ENCODE assay signal across 12 mouse cellular contexts in genomic region chr11:17000353-17001334, GRCm38 (mm10). TPM values are rescaled to one million over a fixed set of nuclear protein-coding genes. Genes with fewer than 3 reads are reported as not detected.
DNase-seq lines count a peak whose midpoint lies in the region; ATAC-seq and TF ChIP-seq lines count a peak whose summit lies in the region.
"Had no signal": no experiment of that assay in that cellular context is flagged by ENCODE, and none has a peak within 500 bp of the region (broad histone marks: within the 10 kb centered on the region; RNA-seq: fewer than 3 reads in every experiment).

No protein-coding gene starts in this region.

- H3K4me3 ChIP-seq in kidney, postnatal 0 days (replicated peaks; ENCODE audit: low read depth, low read length), result no peak overlapping the region
- H3K4me3 ChIP-seq in kidney, embryonic 15.5 days (replicated peaks), result no peak overlapping the region
- H3K4me3 ChIP-seq in CH12.LX (replicated peaks in 1 of 3; ENCODE audit: low read depth in 2 of 3, low read length in 2 of 3, poor library complexity in 1 of 3), result peak overlapping the region in 2 of 3 experiments; percentile 16 to 28
- H3K4me3 ChIP-seq in megakaryocyte, embryonic 14.5 days (replicated peaks), result peak overlapping the region; percentile 81
- H3K4me3 ChIP-seq: embryonic facial prominence, embryonic 10.5 days; forebrain, embryonic 15.5 days had no signal

- H3K4me2 ChIP-seq in kidney, postnatal 0 days (ENCODE audit: low read length), result no peak overlapping the region
- H3K4me2 ChIP-seq in kidney, embryonic 15.5 days, result no peak overlapping the region
- H3K4me2 ChIP-seq in CH12.LX (ENCODE audit: insufficient read depth, low read depth, poor library complexity, severe bottlenecking), result peak overlapping the region; percentile 84
- H3K4me2 ChIP-seq: forebrain, embryonic 15.5 days had no signal

- TF ChIP-seq POLR2A in CH12.LX (IDR thresholded peaks at IDR 0.05; ENCODE audit: low read depth, low read length), result peak; percentile 31; the same call in 1 of the 2 replicates

- no peaks in the 10 kb centered on the region for H3K36me3 ChIP-seq in kidney, postnatal 0 days (ENCODE audit: insufficient read depth, low read length)
- H3K36me3 ChIP-seq in kidney, embryonic 15.5 days, result no peaks in the 10 kb centered on the region
- H3K36me3 ChIP-seq in CH12.LX (replicated peaks in 1 of 2; ENCODE audit: control insufficient read depth in 1 of 2, insufficient read depth in 1 of 2, low read length in 1 of 2), result peaks cover 24 to 49% of the 10 kb centered on the region in 2 experiments
- H3K36me3 ChIP-seq in megakaryocyte, embryonic 14.5 days (replicated peaks; ENCODE audit: low read length), result peaks cover 89% of the 10 kb centered on the region
- H3K36me3 ChIP-seq: embryonic facial prominence, embryonic 10.5 days; forebrain, embryonic 15.5 days had no signal

- no peaks in the 10 kb centered on the region for H3K27me3 ChIP-seq in kidney, postnatal 0 days (ENCODE audit: insufficient read depth, low read length)
- H3K27me3 ChIP-seq in kidney, embryonic 15.5 days, result no peaks in the 10 kb centered on the region
- H3K27me3 ChIP-seq in CH12.LX (replicated peaks), result no peaks in the 10 kb centered on the region
- H3K27me3 ChIP-seq in megakaryocyte, embryonic 14.5 days (replicated peaks), result no peaks in the 10 kb centered on the region
- H3K27me3 ChIP-seq: forebrain, embryonic 15.5 days had no signal

- TF ChIP-seq RAD21 in CH12.LX (IDR thresholded peaks at IDR 0.05; ENCODE audit: low read depth, low read length), result no peak

- H3K4me1 ChIP-seq in kidney, postnatal 0 days (replicated peaks; ENCODE audit: insufficient read depth, low read length), result no peaks in the 10 kb centered on the region
- H3K4me1 ChIP-seq in kidney, embryonic 15.5 days, result no peaks in the 10 kb centered on the region
- H3K4me1 ChIP-seq in CH12.LX (ENCODE audit: control insufficient read depth in 1 of 2, insufficient read depth in 2 of 2), result peaks cover 20 to 93% of the 10 kb centered on the region in 2 experiments
- H3K4me1 ChIP-seq in megakaryocyte, embryonic 14.5 days, result peaks cover 88% of the 10 kb centered on the region
- H3K4me1 ChIP-seq: embryonic facial prominence, embryonic 10.5 days; forebrain, embryonic 15.5 days had no signal

- H3K9me3 ChIP-seq in kidney, postnatal 0 days (replicated peaks; ENCODE audit: low read length), result no peaks in the 10 kb centered on the region
- H3K9me3 ChIP-seq in kidney, embryonic 15.5 days (replicated peaks), result no peaks in the 10 kb centered on the region
- H3K9me3 ChIP-seq in CH12.LX (replicated peaks; ENCODE audit: low read length), result no peaks in the 10 kb centered on the region
- no peaks in the 10 kb centered on the region for H3K9me3 ChIP-seq in megakaryocyte, embryonic 14.5 days
- H3K9me3 ChIP-seq: embryonic facial prominence, embryonic 10.5 days; forebrain, embryonic 15.5 days had no signal

- peak; percentile 84 for TF ChIP-seq EP300 in CH12.LX (IDR thresholded peaks at IDR 0.05; ENCODE audit: low read length)

- peak; percentile 21 for DNase-seq in kidney, postnatal 0 days (ENCODE audit: low spot score)
- no peak for DNase-seq in CH12.LX (ENCODE audit: extremely low read depth)
- DNase-seq in adrenal gland, postnatal 36 days, result peak; percentile 35 to 39
- DNase-seq in frontal cortex, postnatal 10 days (ENCODE audit: low spot score in 2 of 2), result no peak
- DNase-seq: gastrocnemius, postnatal 36 days; heart, postnatal 14 days; kidney, adult 11 months had no signal

- ATAC-seq in kidney, postnatal 0 days (replicated peaks; ENCODE audit: low FRiP score, low read depth), result no peak
- no peak for ATAC-seq in kidney, embryonic 15.5 days (replicated peaks; ENCODE audit: low FRiP score)
- ATAC-seq in inflammation-experienced regulatory T-cells, adult 6 months, result no peak
- ATAC-seq: forebrain, embryonic 15.5 days had no signal

- dilution Hi-C loops in CH12.LX (cut with MboI; ENCODE audit: extremely low pct_ligation_motif_present, extremely low pct_unique_long_range_greater_than_20kb, low sequenced_read_pairs), result no loop called here

- no peak overlapping the region for H3K27ac ChIP-seq in kidney, postnatal 0 days
- H3K27ac ChIP-seq in kidney, embryonic 15.5 days, result no peak overlapping the region
- H3K27ac ChIP-seq in CH12.LX (ENCODE audit: insufficient read depth, low read depth), result peak overlapping the region; percentile 86
- H3K27ac ChIP-seq: embryonic facial prominence, embryonic 10.5 days; forebrain, embryonic 15.5 days had no signal

- no peak for TF ChIP-seq CTCF in kidney, postnatal 0 days (IDR thresholded peaks at IDR 0.05; ENCODE audit: low read depth)
- TF ChIP-seq CTCF in CH12.LX (conservative IDR thresholded peaks at IDR 0.05 in 1 of 2, IDR thresholded peaks at IDR 0.05 in 1 of 2; ENCODE audit: low read depth in 2 of 2, low read length in 2 of 2), result no peak

- in situ Hi-C loops in CH12.LX (cut with MboI; ENCODE audit: low pct_ligation_motif_present, low pct_unique_long_range_greater_than_20kb, low sequenced_read_pairs), result loop anchor here (5.0 kb wide), 1 partner anchor 33 kb away; no protein-coding TSS in a partner anchor

- 60% methylated on average over 9 of the region's 9 CpGs for WGBS in kidney, postnatal 0 days
- 69% methylated on average over 9 of the region's 9 CpGs for WGBS in kidney, embryonic 15.5 days

- no peak overlapping the region for H3K9ac ChIP-seq in kidney, postnatal 0 days (ENCODE audit: low read depth, low read length)
- no peak overlapping the region for H3K9ac ChIP-seq in kidney, embryonic 15.5 days
- H3K9ac ChIP-seq in CH12.LX (ENCODE audit: insufficient read depth, low read depth), result peak overlapping the region; percentile 100
- H3K9ac ChIP-seq: forebrain, embryonic 15.5 days had no signal

- H3K79me2 ChIP-seq in CH12.LX (replicated peaks; ENCODE audit: control insufficient read depth, extremely low read depth, insufficient read depth, poor library complexity, severe bottlenecking), result peaks cover 85% of the 10 kb centered on the region

TF ChIP-seq in CH12.LX, 34 proteins besides CTCF, POLR2A, EP300 and RAD21 (continues in another document):
- TF ChIP-seq MYC (IDR thresholded peaks at IDR 0.05; ENCODE audit: low read depth, low read length) (0 out of 2 replicates have a peak, but pooled peaks have one; percentile 65), MAZ (IDR thresholded peaks at IDR 0.05; ENCODE audit: low read depth, low read length) (0 out of 2 replicates have a peak, but pooled peaks have one; percentile 25), E2F4 (IDR thresholded peaks at IDR 0.05; ENCODE audit: insufficient replicate concordance, low read depth, low read length) (no peak), ELF1 (IDR thresholded peaks at IDR 0.05; ENCODE audit: low read depth, low read length) (no peak), ETS1 (conservative IDR thresholded peaks at IDR 0.05; ENCODE audit: low read depth, low read length) (peak; percentile 86), ZC3H11A (IDR thresholded peaks at IDR 0.05; ENCODE audit: low read depth, low read length) (no peak), TCF12 (IDR thresholded peaks at IDR 0.05; ENCODE audit: low read depth, low read length) (peak; percentile 66), UBTF (IDR thresholded peaks at IDR 0.05; ENCODE audit: low read depth, low read length) (no peak), JUN (IDR thresholded peaks at IDR 0.05; ENCODE audit: insufficient read depth, low read depth, low read length) (peak; percentile 85), ZNF384 (IDR thresholded peaks at IDR 0.05; ENCODE audit: low read depth, low read length) (no peak), MAFK (IDR thresholded peaks at IDR 0.05; ENCODE audit: insufficient replicate concordance, low read length) (peak; percentile 90), JUND (conservative IDR thresholded peaks at IDR 0.05; ENCODE audit: low read depth, low read length) (peak; percentile 77), USF1 (IDR thresholded peaks at IDR 0.05; ENCODE audit: low read depth, low read length) (no peak), POLR2AphosphoS2 (IDR thresholded peaks at IDR 0.05; ENCODE audit: low read depth, low read length) (peak; percentile 33; the same call in 1 of the 2 replicates), PAX5 (IDR thresholded peaks at IDR 0.05; ENCODE audit: low read length) (no peak), BHLHE40 (IDR thresholded peaks at IDR 0.05; ENCODE audit: low read depth, low read length) (peak; percentile 56)

RNA-seq across cellular contexts. Expression of gene Fbxo48, which starts 49.5 kb away (rescaled TPM):
- 0.42 and 0.71 TPM in 2 replicates for polyA plus RNA-seq in kidney, postnatal 0 days (2015; fragmentation: Nextera tagmentation; extraction: Ambion mirVana)
- 1.3 and 1.4 TPM in 2 replicates for polyA plus RNA-seq in kidney, embryonic 15.5 days (2015; fragmentation: Nextera tagmentation; extraction: Ambion mirVana)
- total RNA-seq in CH12.LX (2012; rRNA removed) (5.8 and 7.0 TPM in 2 replicates), CH12.LX (2014; rRNA removed) (6.5 and 9.0 TPM in 2 replicates)
- 10.3 and 11.1 TPM in 2 replicates for polyA plus RNA-seq in CH12.LX (2012; ENCODE audit: insufficient read length, low read depth)
- total RNA-seq in adrenal gland, postnatal 36 days (2021), result 1 to 10 TPM in 1 of 2 experiments, under 1 TPM in 1; 0.63 to 1.1 TPM
- not detected in 2 replicates for polyA plus RNA-seq in megakaryocyte, embryonic 14.5 days (2012; ENCODE audit: insufficient read depth, low replicate concordance)
- polyA plus RNA-seq in inflammation-experienced regulatory T-cells, adult 6 months (2017; shearing (Covaris generic)), result 1 to 10 TPM in 2 of 3 experiments, under 1 TPM in 1; 0.36 to 1.8 (median 1.2) TPM

RNA-seq across cellular contexts. Expression of gene Cnrip1, which starts 50.7 kb away (rescaled TPM):
- 26.7 and 27.1 TPM in 2 replicates for polyA plus RNA-seq in kidney, postnatal 0 days (2015; fragmentation: Nextera tagmentation; extraction: Ambion mirVana)
- 30.0 and 34.2 TPM in 2 replicates for polyA plus RNA-seq in kidney, embryonic 15.5 days (2015; fragmentation: Nextera tagmentation; extraction: Ambion mirVana)
- total RNA-seq in CH12.LX (2012; rRNA removed) (not detected in 2 replicates), CH12.LX (2014; rRNA removed) (not detected in 2 replicates)
- polyA plus RNA-seq in CH12.LX (2012; ENCODE audit: insufficient read length, low read depth), result not detected in 2 replicates
- total RNA-seq in adrenal gland, postnatal 36 days (2021), result 10 to 100 TPM; 12.1 to 14.9 TPM
- polyA plus RNA-seq in megakaryocyte, embryonic 14.5 days (2012; ENCODE audit: insufficient read depth, low replicate concordance), result 0.21 TPM in 1 of 2 replicates, not detected in the other
- polyA plus RNA-seq in inflammation-experienced regulatory T-cells, adult 6 months (2017; shearing (Covaris generic)), result 10 to 100 TPM in 2 of 3 experiments, 1 to 10 TPM in 1; 6.2 to 14.0 (median 11.5) TPM

RNA-seq across cellular contexts. Expression of gene Plek, which starts 51.5 kb away (rescaled TPM):
- 1.2 and 1.4 TPM in 2 replicates for polyA plus RNA-seq in kidney, postnatal 0 days (2015; fragmentation: Nextera tagmentation; extraction: Ambion mirVana)
- polyA plus RNA-seq in kidney, embryonic 15.5 days (2015; fragmentation: Nextera tagmentation; extraction: Ambion mirVana), result 1.6 and 2.9 TPM in 2 replicates
- total RNA-seq in CH12.LX (2012; rRNA removed), result 137 and 166 TPM in 2 replicates
- 354 and 376 TPM in 2 replicates for total RNA-seq in CH12.LX (2014; rRNA removed)
- 223 and 229 TPM in 2 replicates for polyA plus RNA-seq in CH12.LX (2012; ENCODE audit: insufficient read length, low read depth)
- total RNA-seq in adrenal gland, postnatal 36 days (2021), result 1 to 10 TPM; 4.0 to 4.8 TPM
- 5.5 and 36.0 TPM in 2 replicates for polyA plus RNA-seq in megakaryocyte, embryonic 14.5 days (2012; ENCODE audit: insufficient read depth, low replicate concordance)
- 100 to 1,000 TPM in 1 of 3 experiments, 1 to 10 TPM in 2; 3.7 to 107 (median 5.9) TPM for polyA plus RNA-seq in inflammation-experienced regulatory T-cells, adult 6 months (2017; shearing (Covaris generic))

Comparison
In these comparisons a context has a peak if more than half of its experiments do, and no peak if none do; other contexts are left out.
1. DNase-seq: peak in kidney, postnatal 0 days (single experiment) and adrenal gland, postnatal 36 days (2 of 2); none in CH12.LX (single experiment) and frontal cortex, postnatal 10 days (0 of 2).
2. H3K4me3 ChIP-seq: peak in CH12.LX (2 of 3) and megakaryocyte, embryonic 14.5 days (single experiment); none in kidney, postnatal 0 days (single experiment) and kidney, embryonic 15.5 days (single experiment).